In the genomic region with DNA sequence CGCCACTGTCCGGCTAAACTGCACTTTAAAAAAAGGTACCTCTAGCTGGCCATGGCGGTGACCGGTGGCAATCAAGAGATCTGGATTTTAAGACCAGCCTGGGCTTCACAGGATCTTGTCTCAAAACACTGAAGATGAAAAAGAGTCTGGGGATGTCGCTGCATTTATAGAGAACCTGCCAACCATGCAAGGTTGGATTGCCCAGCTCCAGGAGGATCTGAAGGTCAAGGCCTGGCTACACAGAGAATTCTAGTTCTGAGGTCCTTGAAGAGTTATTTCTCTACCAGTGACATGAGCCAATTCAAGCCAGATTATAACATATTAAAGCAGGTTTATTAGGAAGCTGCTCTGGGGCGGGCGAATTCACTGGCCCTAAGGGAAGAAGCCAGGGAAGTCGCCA, we compare ENCODE assay signal across 23 mouse cellular contexts. TPM values are rescaled to one million over a fixed set of nuclear protein-coding genes. Genes with fewer than 3 reads are reported as not detected.
"Had no signal": no experiment of that assay in that cellular context is flagged by ENCODE, and none has a peak within 500 bp of the region (broad histone marks: within the 10 kb centered on the region; RNA-seq: fewer than 3 reads in every experiment).

No protein-coding gene starts in this region.

- H3K36me3 ChIP-seq: limb, embryonic 12.5 days; limb, embryonic 15.5 days; midbrain, embryonic 12.5 days; midbrain, embryonic 15.5 days; neural tube, embryonic 12.5 days; neural tube, embryonic 15.5 days had no signal

- H3K4me3 ChIP-seq: limb, embryonic 12.5 days; limb, embryonic 15.5 days; midbrain, embryonic 12.5 days; midbrain, embryonic 15.5 days; neural tube, embryonic 12.5 days; neural tube, embryonic 15.5 days had no signal

- DNase-seq: kidney, postnatal 14 days; kidney, postnatal 4 days; left cerebral cortex, postnatal 4 days; liver, postnatal 0 days; lung, embryonic 14.5 days; right cerebral cortex, adult 18-20 months; right cerebral cortex, postnatal 14 days; right cerebral cortex, postnatal 4 days; thymus, adult 2 months; thymus, postnatal 14 days; thymus, postnatal 4 days had no signal

- H3K4me2 ChIP-seq: limb, embryonic 12.5 days; limb, embryonic 15.5 days; liver, embryonic 11.5 days; lung, embryonic 14.5 days; midbrain, embryonic 12.5 days; midbrain, embryonic 15.5 days; neural tube, embryonic 12.5 days; neural tube, embryonic 15.5 days had no signal

- H3K9ac ChIP-seq: limb, embryonic 12.5 days; limb, embryonic 15.5 days; liver, embryonic 14.5 days; liver, postnatal 0 days; lung, embryonic 14.5 days; midbrain, embryonic 12.5 days; midbrain, embryonic 15.5 days; neural tube, embryonic 12.5 days; neural tube, embryonic 15.5 days had no signal

- ATAC-seq: liver, postnatal 0 days; lung, postnatal 0 days; midbrain, embryonic 15.5 days had no signal

- H3K9me3 ChIP-seq: limb, embryonic 12.5 days; limb, embryonic 15.5 days; megakaryocyte, embryonic 14.5 days; midbrain, embryonic 12.5 days; midbrain, embryonic 15.5 days; neural tube, embryonic 12.5 days; neural tube, embryonic 15.5 days had no signal

- H3K27me3 ChIP-seq: limb, embryonic 12.5 days; limb, embryonic 15.5 days; megakaryocyte, embryonic 14.5 days; midbrain, embryonic 12.5 days; midbrain, embryonic 15.5 days; neural tube, embryonic 12.5 days; neural tube, embryonic 15.5 days had no signal

- H3K27ac ChIP-seq: limb, embryonic 12.5 days; limb, embryonic 15.5 days; liver, embryonic 14.5 days; macrophage; midbrain, embryonic 12.5 days; midbrain, embryonic 15.5 days; neural tube, embryonic 12.5 days; neural tube, embryonic 15.5 days; stomach, postnatal 0 days had no signal

RNA-seq across cellular contexts. Expression of a gene that starts 57.5 kb away (rescaled TPM):
- polyA plus RNA-seq: liver, postnatal 0 days; lung, postnatal 0 days had no signal
